Mouse (Mus musculus): Measurements from ENCODE around the gene Hmgb1. TPM values are rescaled to one million over a fixed set of nuclear protein-coding genes. Genes with fewer than 3 reads are reported as not detected.

Hmgb1 gene
- total and polyA plus RNA-seq, 3 experiments, result 227 to 899 (median 288) TPM

GRCm38 (mm10) chr5:149114587-149114986, 69.7 kb downstream of the Hmgb1 start:
- TF ChIP-seq ELF1 (IDR thresholded peaks at IDR 0.05; ENCODE audit: low read depth, low read length), result no peak
- in situ Hi-C loops (cut with MboI; ENCODE audit: low pct_ligation_motif_present, low pct_unique_long_range_greater_than_20kb, low sequenced_read_pairs) (no loop called here), dilution Hi-C loops (cut with MboI; ENCODE audit: extremely low pct_ligation_motif_present, extremely low pct_unique_long_range_greater_than_20kb, low sequenced_read_pairs) (no loop called here)
- Histone ChIP-seq H3K4me1 (ENCODE audit: control insufficient read depth in 1 of 2, insufficient read depth in 2 of 2) (peaks cover 3 to 26% of the 10 kb centered on the region in 2 experiments; a peak in 3 of 4 replicates), H3K27me3 (replicated peaks) (no peaks in the 10 kb centered on the region), H3K36me3 (replicated peaks in 1 of 2; ENCODE audit: control insufficient read depth in 1 of 2, insufficient read depth in 1 of 2, low read length in 1 of 2) (no peaks in the 10 kb centered on the region), H3K4me2 (ENCODE audit: insufficient read depth, low read depth, poor library complexity, severe bottlenecking) (no peak overlapping the region), H3K4me3 (replicated peaks in 1 of 3; ENCODE audit: low read depth in 2 of 3, low read length in 2 of 3, poor library complexity in 1 of 3) (no peak overlapping the region), H3K9me3 (replicated peaks; ENCODE audit: low read length) (no peaks in the 10 kb centered on the region), H3K9ac (ENCODE audit: insufficient read depth, low read depth) (no peak overlapping the region), H3K79me2 (replicated peaks; ENCODE audit: control insufficient read depth, extremely low read depth, insufficient read depth, poor library complexity, severe bottlenecking) (no peaks in the 10 kb centered on the region), H3K27ac (ENCODE audit: insufficient read depth, low read depth) (no peak overlapping the region)
- DNase-seq (ENCODE audit: extremely low read depth), result no peak

- Histone ChIP-seq H3K4me1 (ENCODE audit: control insufficient read depth in 1 of 2, insufficient read depth in 2 of 2) (peaks cover 3 to 20% of the 10 kb centered on the region in 2 experiments; a peak in 3 of 4 replicates), H3K27ac (ENCODE audit: insufficient read depth, low read depth) (no peak overlapping the region), H3K79me2 (replicated peaks; ENCODE audit: control insufficient read depth, extremely low read depth, insufficient read depth, poor library complexity, severe bottlenecking) (no peaks in the 10 kb centered on the region), H3K9me3 (replicated peaks; ENCODE audit: low read length) (no peaks in the 10 kb centered on the region), H3K27me3 (replicated peaks) (no peaks in the 10 kb centered on the region), H3K4me2 (ENCODE audit: insufficient read depth, low read depth, poor library complexity, severe bottlenecking) (no peak overlapping the region), H3K36me3 (replicated peaks in 1 of 2; ENCODE audit: control insufficient read depth in 1 of 2, insufficient read depth in 1 of 2, low read length in 1 of 2) (no peaks in the 10 kb centered on the region), H3K9ac (ENCODE audit: insufficient read depth, low read depth) (no peak overlapping the region), H3K4me3 (replicated peaks in 1 of 3; ENCODE audit: low read depth in 2 of 3, low read length in 2 of 3, poor library complexity in 1 of 3) (no peak overlapping the region)
- no peak for DNase-seq (ENCODE audit: extremely low read depth)
- TF ChIP-seq JUN (IDR thresholded peaks at IDR 0.05; ENCODE audit: insufficient read depth, low read depth, low read length), result no peak
- no peak for TF ChIP-seq NELFE (IDR thresholded peaks at IDR 0.05; ENCODE audit: low read depth, low read length)
- TF ChIP-seq MAFK (IDR thresholded peaks at IDR 0.05; ENCODE audit: insufficient replicate concordance, low read length), result no peak
- TF ChIP-seq USF2 (conservative IDR thresholded peaks at IDR 0.05; ENCODE audit: low read depth, low read length), result no peak
- TF ChIP-seq BHLHE40 (IDR thresholded peaks at IDR 0.05; ENCODE audit: low read depth, low read length), result no peak
- no peak for TF ChIP-seq ETS1 (conservative IDR thresholded peaks at IDR 0.05; ENCODE audit: low read depth, low read length)
- TF ChIP-seq EP300 (IDR thresholded peaks at IDR 0.05; ENCODE audit: low read length), result no peak
- TF ChIP-seq ZMIZ1 (IDR thresholded peaks at IDR 0.05; ENCODE audit: low read depth, low read length), result no peak
- TF ChIP-seq TBP (conservative IDR thresholded peaks at IDR 0.05; ENCODE audit: low read depth, low read length), result no peak
- TF ChIP-seq MYC (IDR thresholded peaks at IDR 0.05; ENCODE audit: low read depth, low read length), result no peak
- no peak for TF ChIP-seq HCFC1 (IDR thresholded peaks at IDR 0.05; ENCODE audit: low read depth, low read length)
- TF ChIP-seq USF1 (IDR thresholded peaks at IDR 0.05; ENCODE audit: low read depth, low read length), result no peak
- TF ChIP-seq CHD2 (IDR thresholded peaks at IDR 0.05; ENCODE audit: low read length), result no peak
- TF ChIP-seq ZNF384 (IDR thresholded peaks at IDR 0.05; ENCODE audit: low read depth, low read length), result no peak
- TF ChIP-seq ZKSCAN1 (IDR thresholded peaks at IDR 0.05; ENCODE audit: borderline replicate concordance, low read depth, low read length), result no peak
- no peak for TF ChIP-seq MAX (IDR thresholded peaks at IDR 0.05; ENCODE audit: low read length)
- TF ChIP-seq GABPA (IDR thresholded peaks at IDR 0.05; ENCODE audit: insufficient replicate concordance, low read depth, low read length), result no peak
- no peak for TF ChIP-seq MEF2A (IDR thresholded peaks at IDR 0.05; ENCODE audit: borderline replicate concordance, low read depth, low read length)
- TF ChIP-seq ELF1 (IDR thresholded peaks at IDR 0.05; ENCODE audit: low read depth, low read length), result no peak
- no peak for TF ChIP-seq UBTF (IDR thresholded peaks at IDR 0.05; ENCODE audit: low read depth, low read length)
- in situ Hi-C loops (cut with MboI; ENCODE audit: low pct_ligation_motif_present, low pct_unique_long_range_greater_than_20kb, low sequenced_read_pairs) (no loop called here), dilution Hi-C loops (cut with MboI; ENCODE audit: extremely low pct_ligation_motif_present, extremely low pct_unique_long_range_greater_than_20kb, low sequenced_read_pairs) (no loop called here)
These were observed 70.3 kb downstream of the Hmgb1 start for GRCm38 (mm10) chr5:149114034-149114433.

Measured in CH12.LX (cell line).